Mouse (Mus musculus) embryonic facial prominence, embryonic 10.5 days (tissue): ENCODE data around the gene Chrna10. TPM values are rescaled to one million over a fixed set of nuclear protein-coding genes. Genes with fewer than 3 reads are reported as not detected.

Source experiments
- DNase-seq: peaks from one replicate; pipeline ENCODE4 v3.0.0-alpha.2; 2017; ENCODE audit warnings: low spot score
- H3K27ac ChIP-seq: fragments of 300-500 bp; sonication (generic); replicated peaks from 2 replicates; pipeline ENCODE4 v1.5.1; 2016; ENCODE audit warnings: mild to moderate bottlenecking
- H3K27me3 ChIP-seq: fragments of 300-500 bp; sonication (generic); replicated peaks from 2 replicates; pipeline ENCODE4 v1.6.1; 2016; ENCODE audit warnings: low read depth, mild to moderate bottlenecking; ENCODE audit not compliant: poor library complexity, severe bottlenecking
- H3K36me3 ChIP-seq: fragments of 300-500 bp; sonication (generic); replicated peaks from 2 replicates; pipeline ENCODE4 v1.6.1; 2016; ENCODE audit warnings: mild to moderate bottlenecking, moderate library complexity
- H3K4me1 ChIP-seq: fragments of 300-500 bp; sonication (generic); 2 replicates; pipeline ENCODE4 v1.6.1; 2016
- H3K4me3 ChIP-seq: fragments of 300-500 bp; sonication (generic); 2 replicates; pipeline ENCODE4 v1.5.1; 2016; ENCODE audit warnings: mild to moderate bottlenecking, moderate library complexity
- H3K9me3 ChIP-seq: fragments of 300-500 bp; sonication (generic); 2 replicates; pipeline ENCODE4 v1.6.1; 2016; ENCODE audit warnings: mild to moderate bottlenecking
- WGBS: fragments of 180-500 bp; shearing (Covaris S2); methylation state at CpG from one replicate; pipeline ENCODE4 v1.1.7; 2016; 5-methylcytosine and 5-hydroxymethylcytosine counted together
- polyA plus RNA-seq: library from polyadenylated mRNA; unstranded; fragments of >200 nt; fragmentation: Nextera tagmentation; extraction: Ambion mirVana; gene quantifications from 2 replicates; pipeline ENCODE4 v1.2.1, GENCODE M21; 2016

Chrna10 gene
- polyA plus RNA-seq, 1 experiment from 2014 or later: not detected

DNA sequence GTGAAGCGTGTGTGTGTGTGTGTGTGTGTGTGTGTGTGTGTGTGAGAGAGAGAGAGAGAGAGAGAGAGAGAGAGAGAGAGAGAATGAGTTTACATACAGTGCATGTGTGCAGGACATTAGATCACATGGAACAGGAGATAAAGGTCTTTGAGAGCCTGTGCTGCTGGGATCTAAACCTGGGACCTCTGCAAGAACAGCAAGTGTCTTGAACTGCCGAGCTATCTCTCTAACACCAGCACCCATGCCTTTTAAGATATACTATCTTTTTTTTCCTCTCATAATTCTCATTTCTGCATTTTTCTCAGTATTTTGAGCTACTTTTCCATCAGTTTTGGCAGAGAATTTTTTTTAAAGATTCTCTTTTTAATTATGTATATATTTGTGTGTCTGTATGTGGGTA lies 13.1 kb downstream of the Chrna10 start:
- H3K27ac ChIP-seq: no peak overlapping the region
- no peaks in the 10 kb centered on the region for H3K36me3 ChIP-seq
- peaks cover 46% of the 10 kb centered on the region for H3K4me1 ChIP-seq
- no peak for DNase-seq
- WGBS: 82% methylated on average over 2 of the region's 2 CpGs
- no peak overlapping the region for H3K4me3 ChIP-seq
- no peaks in the 10 kb centered on the region for H3K9me3 ChIP-seq
- H3K27me3 ChIP-seq: peaks cover 23% of the 10 kb centered on the region

DNA sequence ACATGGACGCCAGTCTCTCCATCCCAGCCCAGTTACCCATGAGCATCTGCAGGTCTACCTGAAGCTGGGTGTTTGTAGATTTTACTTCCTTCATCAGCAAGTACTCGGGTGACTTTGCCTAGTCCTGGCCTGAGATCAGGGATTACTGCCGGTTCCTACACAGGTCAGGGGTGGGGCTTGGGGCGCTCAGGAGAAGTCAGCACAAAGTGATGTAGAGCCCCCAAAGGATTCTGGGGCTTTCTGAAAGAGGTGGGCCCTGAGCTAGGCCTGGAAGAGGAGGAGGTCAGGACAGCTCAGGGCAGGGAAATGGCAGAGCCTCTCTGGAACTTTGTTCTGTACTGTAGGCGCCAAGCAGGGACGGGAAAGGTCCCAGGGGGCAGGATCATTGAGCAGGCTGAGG lies 13.9 kb downstream of the Chrna10 start:
- peak overlapping the region; percentile 10; the same call in 1 of the 2 replicates for H3K27ac ChIP-seq

DNA sequence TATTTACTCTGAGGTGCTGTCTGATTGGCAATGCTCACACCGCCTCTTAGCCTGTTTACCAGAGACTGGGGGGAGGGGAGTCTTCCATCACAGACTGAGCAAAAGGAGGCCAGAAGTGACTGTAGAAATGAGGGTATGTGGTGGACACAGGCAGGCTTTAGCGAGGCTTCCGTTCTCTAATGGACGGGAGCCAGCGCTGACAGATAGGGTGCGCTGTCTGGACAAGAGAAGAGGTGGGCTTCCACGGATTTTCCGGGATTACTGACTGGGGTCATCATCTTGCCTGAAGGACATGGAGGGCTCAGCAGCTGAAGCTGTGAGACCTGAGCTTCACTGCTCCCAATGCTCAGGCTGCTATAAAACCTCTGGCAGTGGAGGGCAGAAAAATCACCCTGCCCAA lies 14.4 kb downstream of the Chrna10 start:
- no peaks in the 10 kb centered on the region for H3K9me3 ChIP-seq
- H3K27ac ChIP-seq: peak overlapping the region; percentile 10; the same call in 1 of the 2 replicates

More for the DNA sequence above, 13.9 kb downstream of the Chrna10 start:
- H3K36me3 ChIP-seq: peaks cover 4% of the 10 kb centered on the region; the same call in 1 of the 2 replicates
- DNase-seq: no peak
- H3K9me3 ChIP-seq: no peaks in the 10 kb centered on the region
- WGBS: 41% methylated on average over 6 of the region's 6 CpGs
- peaks cover 23% of the 10 kb centered on the region for H3K27me3 ChIP-seq
- peaks cover 46% of the 10 kb centered on the region for H3K4me1 ChIP-seq
- no peak overlapping the region for H3K4me3 ChIP-seq

DNA sequence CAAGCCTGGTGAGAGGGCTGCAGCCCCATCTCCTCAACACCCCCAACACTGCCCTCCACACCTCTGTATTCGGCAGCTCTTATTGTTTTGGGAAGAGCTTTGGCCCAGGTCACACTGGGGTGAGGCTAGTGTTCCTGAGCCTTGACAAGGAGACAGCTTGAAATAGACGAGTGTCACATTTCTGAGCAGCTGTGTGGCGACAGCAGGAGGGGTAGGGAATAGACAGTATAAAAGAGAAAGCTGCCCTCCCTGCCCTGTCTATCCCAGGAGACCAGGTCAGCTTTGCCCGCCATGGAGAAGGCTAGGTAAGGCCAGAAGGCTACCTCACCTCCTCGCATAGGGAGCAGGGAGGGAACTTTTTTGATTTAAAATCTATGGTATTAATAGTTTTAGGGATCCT lies 15.1 kb downstream of the Chrna10 start, which contains the start of gene Art1:
Art1 (plus strand) TSS at position 257 of the 400 bp plus-strand sequence.
- DNase-seq: no peak
- peaks cover 38% of the 10 kb centered on the region for H3K4me1 ChIP-seq
- 36% methylated on average over 5 of the region's 5 CpGs for WGBS
- H3K9me3 ChIP-seq: no peaks in the 10 kb centered on the region
- peak within 1 kb of the TSS; percentile 71; the same call in 1 of the 2 replicates for H3K27ac ChIP-seq
- H3K27me3 ChIP-seq: peaks cover 14% of the 10 kb centered on the region; the same call in 1 of the 2 replicates
- H3K36me3 ChIP-seq: peaks cover 6% of the 10 kb centered on the region; the same call in 1 of the 2 replicates
- peak within 1 kb of the TSS; percentile 3 for H3K4me3 ChIP-seq

More for the DNA sequence above, 14.4 kb downstream of the Chrna10 start:
- H3K36me3 ChIP-seq: peaks cover 6% of the 10 kb centered on the region; the same call in 1 of the 2 replicates
- peaks cover 19% of the 10 kb centered on the region; the same call in 1 of the 2 replicates for H3K27me3 ChIP-seq
- H3K4me1 ChIP-seq: peaks cover 45% of the 10 kb centered on the region
- 43% methylated on average over 8 of the region's 8 CpGs for WGBS
- DNase-seq: no peak
- H3K4me3 ChIP-seq: no peak overlapping the region

DNA sequence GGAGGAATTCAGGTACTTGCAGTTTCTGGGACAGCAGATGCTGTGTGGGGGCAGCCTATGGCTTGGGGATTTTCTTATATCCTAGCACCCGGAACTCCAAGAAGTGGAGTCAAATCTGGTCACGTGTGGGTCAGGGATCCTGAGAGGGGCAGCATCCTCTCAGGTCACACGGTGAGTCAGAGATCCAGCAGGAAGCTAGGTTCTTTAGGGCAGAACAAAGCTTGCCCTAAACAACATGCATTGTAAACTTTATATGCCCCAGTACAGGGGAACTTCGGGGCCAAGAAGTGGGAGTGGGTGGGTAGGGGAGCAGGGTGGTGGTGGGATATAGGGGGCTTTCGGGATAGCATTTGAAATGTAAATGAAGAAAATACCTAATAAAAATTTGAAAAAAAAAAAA lies 15.8 kb downstream of the Chrna10 start:
- Histone ChIP-seq H3K27ac (peak overlapping the region; percentile 71; the same call in 1 of the 2 replicates), H3K4me1 (peaks cover 38% of the 10 kb centered on the region), H3K36me3 (peaks cover 7% of the 10 kb centered on the region; the same call in 1 of the 2 replicates), H3K9me3 (no peaks in the 10 kb centered on the region), H3K4me3 (no peak overlapping the region), H3K27me3 (peaks cover 9% of the 10 kb centered on the region; the same call in 1 of the 2 replicates)
- no peak for DNase-seq
- 53% methylated on average over 5 of the region's 5 CpGs for WGBS

DNA sequence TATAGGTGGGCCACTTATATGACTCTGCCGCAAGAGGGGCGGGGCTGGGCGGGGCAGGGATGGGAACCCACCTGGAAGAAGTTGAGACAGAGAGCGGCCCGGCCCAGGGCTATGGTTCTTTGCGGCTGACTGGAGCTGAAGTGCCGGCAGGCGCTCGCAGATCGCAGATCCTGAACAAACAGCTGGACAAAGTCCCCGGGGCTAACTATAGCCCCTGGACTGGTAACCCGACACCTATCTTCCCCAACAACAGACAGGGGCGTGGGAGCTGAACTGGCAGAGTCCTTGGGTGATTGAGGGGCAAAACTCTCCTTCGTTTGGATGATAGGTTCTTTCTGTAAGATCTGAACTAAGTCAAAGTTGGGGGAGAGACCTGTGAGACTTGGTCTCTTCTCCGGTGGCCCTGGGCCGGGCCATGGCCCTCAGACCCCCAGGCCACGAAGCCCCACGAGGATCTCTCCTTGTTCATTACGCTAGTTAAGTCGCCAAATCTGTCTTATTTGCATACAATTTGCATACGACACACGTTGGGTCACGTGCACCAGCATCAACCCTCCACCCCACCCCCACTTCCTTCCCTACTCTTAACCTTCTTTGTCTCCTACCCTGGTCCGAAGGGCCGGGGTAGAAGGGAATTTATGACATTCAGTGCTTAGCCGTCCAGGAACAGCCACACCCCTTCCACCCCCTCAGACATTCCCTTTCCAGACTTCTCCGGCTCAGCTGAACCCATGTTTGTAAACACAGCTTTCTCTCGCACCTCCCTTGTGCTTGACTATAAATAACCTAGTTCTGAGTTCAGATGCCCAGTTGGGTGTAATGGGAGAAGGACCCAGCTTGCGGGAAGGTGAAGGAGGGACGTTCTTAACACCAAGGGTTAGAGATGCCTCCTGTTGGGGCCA lies 16.6 kb downstream of the Chrna10 start:
- Histone ChIP-seq H3K9me3 (no peaks in the 10 kb centered on the region), H3K36me3 (peaks cover 11% of the 10 kb centered on the region), H3K27ac (peak overlapping the region; percentile 71), H3K4me1 (peaks cover 38% of the 10 kb centered on the region), H3K4me3 (peak overlapping the region; percentile 52), H3K27me3 (peaks cover 9% of the 10 kb centered on the region; the same call in 1 of the 2 replicates)
- 5% methylated on average over 30 of the region's 30 CpGs for WGBS
- peak; percentile 72 for DNase-seq

DNA sequence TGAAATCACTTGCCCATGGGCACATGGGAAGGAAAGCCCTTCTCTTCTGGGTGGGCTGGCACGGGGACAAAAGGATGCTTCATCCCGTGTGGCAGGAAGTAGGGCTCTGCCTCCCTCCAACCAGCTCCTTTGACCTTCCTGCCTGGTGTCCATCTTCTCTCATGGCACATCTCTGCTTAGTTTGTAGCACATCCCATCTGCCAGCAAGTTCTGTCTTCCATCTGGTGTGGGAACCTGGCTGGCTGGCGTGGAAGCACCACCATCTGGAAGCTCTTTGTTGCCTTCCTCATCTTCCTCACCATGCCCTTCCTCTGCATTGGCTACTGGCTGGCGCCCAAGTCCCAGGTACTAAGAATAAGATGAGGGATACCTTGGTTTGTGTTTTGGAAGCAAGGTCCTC lies 29.3 kb downstream of the Chrna10 start:
- WGBS: 84% methylated on average over 4 of the region's 4 CpGs
- no peaks in the 10 kb centered on the region for H3K27me3 ChIP-seq
- peaks cover 87% of the 10 kb centered on the region for H3K36me3 ChIP-seq

DNA sequence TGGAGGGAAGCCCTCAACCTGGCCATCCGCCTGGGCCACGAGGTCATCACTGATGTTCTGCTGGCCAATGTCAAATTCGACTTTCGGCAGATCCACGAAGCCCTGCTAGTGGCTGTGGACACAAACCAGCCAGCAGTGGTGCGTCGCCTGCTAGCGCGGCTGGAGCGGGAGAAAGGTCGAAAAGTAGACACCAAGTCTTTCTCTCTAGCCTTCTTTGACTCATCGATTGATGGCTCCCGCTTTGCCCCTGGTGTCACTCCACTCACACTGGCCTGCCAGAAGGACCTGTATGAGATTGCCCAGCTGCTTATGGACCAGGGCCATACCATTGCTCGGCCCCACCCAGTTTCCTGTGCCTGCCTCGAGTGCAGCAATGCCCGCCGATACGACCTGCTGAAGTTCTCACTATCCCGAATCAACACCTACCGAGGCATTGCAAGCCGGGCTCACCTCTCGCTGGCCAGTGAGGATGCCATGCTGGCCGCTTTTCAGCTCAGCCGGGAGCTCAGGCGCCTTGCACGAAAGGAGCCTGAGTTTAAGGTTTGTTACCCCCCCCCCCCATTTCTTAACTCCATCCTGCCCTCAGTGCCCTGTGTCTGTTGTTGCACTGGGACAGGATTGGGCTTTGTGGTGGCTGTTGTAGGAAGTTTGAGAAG lies 32.5 kb downstream of the Chrna10 start:
- 94% methylated on average over 26 of the region's 26 CpGs for WGBS
- Histone ChIP-seq H3K4me3 (no peak overlapping the region), H3K27ac (no peak overlapping the region), H3K9me3 (no peaks in the 10 kb centered on the region), H3K36me3 (peaks cover 98% of the 10 kb centered on the region), H3K27me3 (no peaks in the 10 kb centered on the region), H3K4me1 (no peaks in the 10 kb centered on the region)
- no peak for DNase-seq

More for the DNA sequence above, 29.3 kb downstream of the Chrna10 start:
- no peak for DNase-seq
- Histone ChIP-seq H3K27ac (no peak overlapping the region), H3K4me1 (no peaks in the 10 kb centered on the region), H3K9me3 (no peaks in the 10 kb centered on the region), H3K4me3 (no peak overlapping the region)

DNA sequence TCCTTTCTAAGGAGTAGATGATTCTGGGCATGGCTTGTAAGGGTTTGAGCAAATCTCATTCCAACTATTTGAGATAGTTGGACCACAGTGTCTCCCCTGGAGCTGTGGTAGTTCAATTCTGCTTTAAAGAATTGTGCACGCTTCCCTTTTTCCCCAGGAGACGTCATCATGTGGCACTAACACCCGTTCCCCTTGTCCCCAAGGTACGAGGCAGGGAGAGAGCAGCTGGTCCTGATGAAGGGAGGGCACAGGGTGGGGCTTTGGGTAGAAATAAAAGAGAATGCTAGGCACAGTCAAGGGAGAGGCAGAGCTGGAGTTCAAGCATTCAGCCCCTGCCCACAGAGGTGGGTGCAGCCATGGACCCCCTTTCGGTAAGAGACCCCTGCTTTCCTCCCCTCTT lies 33.8 kb downstream of the Chrna10 start, which contains the start of gene Trpc2:
Trpc2 (plus strand) TSS at position 301 of the 400 bp plus-strand sequence.
- Histone ChIP-seq H3K9me3 (no peaks in the 10 kb centered on the region), H3K4me3 (no peak within 1 kb of the TSS), H3K4me1 (no peaks in the 10 kb centered on the region), H3K36me3 (peaks cover 98% of the 10 kb centered on the region), H3K27me3 (no peaks in the 10 kb centered on the region), H3K27ac (no peak within 1 kb of the TSS)
- 88% methylated on average over 5 of the region's 5 CpGs for WGBS
- no peak for DNase-seq

DNA sequence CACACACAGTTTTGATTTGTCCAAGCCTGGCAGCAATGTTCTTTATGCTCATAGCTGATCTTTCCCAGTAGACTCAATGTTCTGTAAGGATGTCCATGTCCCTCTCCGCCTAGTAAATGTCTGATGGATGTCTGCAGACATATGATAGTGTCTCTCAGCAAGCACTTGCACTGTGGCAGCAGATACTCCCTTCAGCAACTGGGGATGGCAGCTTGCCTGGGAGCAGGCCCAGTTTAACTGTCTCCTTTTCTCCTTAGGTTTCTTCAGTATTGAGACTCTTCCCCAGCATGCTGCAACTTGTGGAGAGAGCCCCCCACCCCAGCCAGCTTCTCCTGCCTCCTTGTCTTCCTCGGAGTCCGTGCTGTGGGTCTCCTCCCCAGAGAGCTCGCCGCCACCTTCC lies 34.8 kb downstream of the Chrna10 start:
- H3K27me3 ChIP-seq: no peaks in the 10 kb centered on the region
- H3K4me3 ChIP-seq: no peak overlapping the region
- H3K4me1 ChIP-seq: no peaks in the 10 kb centered on the region
- WGBS: 96% methylated on average over 5 of the region's 5 CpGs
- no peak overlapping the region for H3K27ac ChIP-seq
- H3K9me3 ChIP-seq: no peaks in the 10 kb centered on the region
- H3K36me3 ChIP-seq: peaks cover 99% of the 10 kb centered on the region
- no peak for DNase-seq

DNA sequence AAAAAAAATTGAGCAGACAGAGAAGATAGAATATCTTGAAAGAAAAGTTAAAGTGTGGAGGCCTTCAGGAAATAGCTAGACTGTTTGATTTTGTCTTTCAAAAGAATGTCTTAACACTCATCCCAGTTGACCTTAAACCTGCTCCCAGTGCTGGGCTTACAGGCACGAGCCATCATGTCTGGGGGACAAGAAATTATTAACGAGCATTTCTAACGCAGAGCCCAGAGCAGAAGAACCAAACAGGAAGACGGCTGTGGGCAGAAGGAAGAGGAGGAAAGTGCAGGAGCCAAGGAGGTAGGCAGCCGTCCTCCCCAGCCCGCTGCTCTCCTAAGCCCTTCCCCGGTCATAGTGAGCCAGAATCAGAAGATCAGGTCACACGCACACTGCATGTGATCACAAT lies 36.3 kb downstream of the Chrna10 start:
- 93% methylated on average over 8 of the region's 8 CpGs for WGBS
- Histone ChIP-seq H3K4me1 (no peaks in the 10 kb centered on the region), H3K9me3 (no peaks in the 10 kb centered on the region), H3K27me3 (no peaks in the 10 kb centered on the region), H3K4me3 (no peak overlapping the region), H3K36me3 (peaks cover 98% of the 10 kb centered on the region), H3K27ac (no peak overlapping the region)
- no peak for DNase-seq

DNA sequence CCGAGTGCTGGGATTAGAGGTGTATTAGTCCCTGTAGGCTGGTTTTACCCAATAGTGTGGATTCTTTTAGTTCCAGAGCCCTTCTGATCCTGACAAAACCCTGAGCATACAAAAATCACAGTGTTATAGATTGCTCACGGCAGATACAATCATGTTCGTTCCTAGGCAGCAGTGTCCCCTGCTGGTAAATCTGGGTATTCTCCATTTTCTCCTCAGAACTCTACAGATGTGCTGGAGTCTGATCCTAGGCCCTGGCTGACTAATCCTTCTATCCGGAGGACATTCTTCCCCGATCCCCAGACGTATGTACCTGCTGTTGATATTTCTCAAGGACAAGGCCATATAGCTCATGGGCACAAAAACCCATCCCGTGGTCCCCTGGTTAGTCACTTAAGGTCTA lies 38.1 kb downstream of the Chrna10 start:
- Histone ChIP-seq H3K4me1 (no peaks in the 10 kb centered on the region), H3K27ac (no peak overlapping the region), H3K36me3 (peaks cover 98% of the 10 kb centered on the region), H3K4me3 (no peak overlapping the region), H3K27me3 (no peaks in the 10 kb centered on the region), H3K9me3 (no peaks in the 10 kb centered on the region)
- no peak for DNase-seq
- 82% methylated on average over 7 of the region's 7 CpGs for WGBS
